Mouse (Mus musculus) forebrain, embryonic 16.5 days (tissue): ENCODE measurements around the gene Psmf1. TPM values are rescaled to one million over a fixed set of nuclear protein-coding genes. Genes with fewer than 3 reads are reported as not detected.

Experiments used
- ATAC-seq: fragments of 200-750 bp; cut with Nextera tagmentation; 2 replicates; pipeline ENCODE4 v1.8.0; 2017; ENCODE audit warnings: mild to moderate bottlenecking, moderate library complexity
- H3K27ac ChIP-seq: fragments of 300-500 bp; sonication (generic); 2 replicates; pipeline ENCODE4 v1.5.1; 2014; ENCODE audit warnings: low read length, control low read depth
- H3K27me3 ChIP-seq: fragments of 300-500 bp; sonication (generic); replicated peaks from 2 replicates; pipeline ENCODE4 v1.6.1; 2014; ENCODE audit warnings: low read length; ENCODE audit not compliant: control insufficient read depth, insufficient read depth
- H3K36me3 ChIP-seq: fragments of 300-500 bp; sonication (generic); 2 replicates; pipeline ENCODE4 v1.6.1; 2014; ENCODE audit not compliant: control insufficient read depth, insufficient read depth
- H3K4me1 ChIP-seq: fragments of 300-500 bp; sonication (generic); replicated peaks from 2 replicates; pipeline ENCODE4 v1.6.1; 2014; ENCODE audit warnings: low read length; ENCODE audit not compliant: control insufficient read depth, insufficient read depth
- H3K4me2 ChIP-seq: fragments of 300-500 bp; sonication (generic); 2 replicates; pipeline ENCODE4 v1.6.1; 2014; ENCODE audit warnings: mild to moderate bottlenecking, low read length, control low read depth
- H3K4me3 ChIP-seq: fragments of 300-500 bp; sonication (generic); replicated peaks from 2 replicates; pipeline ENCODE4 v1.5.1; 2014; ENCODE audit warnings: mild to moderate bottlenecking, low read length, control low read depth
- H3K9ac ChIP-seq: fragments of 300-500 bp; sonication (generic); replicated peaks from 2 replicates; pipeline ENCODE4 v1.6.1; 2014; ENCODE audit warnings: low read depth, low read length, control low read depth
- H3K9me3 ChIP-seq: fragments of 300-500 bp; sonication (generic); 2 replicates; pipeline ENCODE4 v1.6.1; 2016; ENCODE audit warnings: low read length; ENCODE audit not compliant: control insufficient read depth
- WGBS: fragments of 180-500 bp; shearing (Covaris S2); extraction: QIAGEN DNeasy Blood & Tissue Kit; methylation state at CpG from one replicate; pipeline ENCODE4 v1.1.7; 2014; 5-methylcytosine and 5-hydroxymethylcytosine counted together
- polyA plus RNA-seq: library from polyadenylated mRNA; unstranded; fragments of >200 nt; fragmentation: Nextera tagmentation; extraction: Ambion mirVana; gene quantifications from 2 replicates; pipeline ENCODE4 v1.2.1, GENCODE M21; 2015

Psmf1 gene
- polyA plus RNA-seq, 1 experiment from 2014 or later = 57.3 TPM

- H3K4me3 ChIP-seq = no peak overlapping the region
- no peaks in the 10 kb centered on the region; the same call in 1 of the 2 replicates for H3K27me3 ChIP-seq
- 0 out of 2 replicates have a peak overlapping the region, but pooled peaks have one; percentile 87 for H3K4me2 ChIP-seq
- no peak for ATAC-seq
- H3K36me3 ChIP-seq = no peaks in the 10 kb centered on the region
- no peak overlapping the region for H3K27ac ChIP-seq
- 88% methylated on average over 7 of the region's 7 CpGs for WGBS
- H3K4me1 ChIP-seq = peaks cover 18% of the 10 kb centered on the region
- H3K9ac ChIP-seq = no peak overlapping the region
- no peaks in the 10 kb centered on the region for H3K9me3 ChIP-seq
Observed at GRCm38 (mm10) chr2:151739505-151739904, 4.5 kb downstream of the Psmf1 start.

DNA sequence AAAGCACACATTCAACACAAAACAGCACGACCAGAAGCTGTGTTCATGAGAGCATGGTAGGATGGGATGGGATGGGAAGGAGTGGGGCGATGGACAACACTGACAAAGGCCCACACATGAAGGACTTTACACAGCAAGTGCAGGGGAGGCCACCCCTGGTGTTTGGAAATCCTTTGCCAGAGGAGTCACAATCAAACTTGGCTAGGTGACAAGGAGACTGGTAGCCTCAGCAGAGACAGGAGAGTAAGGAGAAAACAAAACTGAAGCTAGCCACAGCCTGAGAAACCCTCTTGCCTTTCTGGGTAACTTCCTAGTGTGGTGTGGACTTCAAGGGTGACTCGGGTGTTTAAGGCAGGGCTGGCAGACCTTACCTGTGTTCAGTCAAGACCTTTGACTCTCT lies 4.9 kb downstream of the Psmf1 start:
- peaks cover 2% of the 10 kb centered on the region; the same call in 1 of the 2 replicates for H3K36me3 ChIP-seq
- H3K27me3 ChIP-seq = no peaks in the 10 kb centered on the region; the same call in 1 of the 2 replicates
- no peak for ATAC-seq
- H3K4me1 ChIP-seq = peaks cover 18% of the 10 kb centered on the region
- H3K9me3 ChIP-seq = no peaks in the 10 kb centered on the region
- no peak overlapping the region for H3K9ac ChIP-seq
- no peak overlapping the region for H3K27ac ChIP-seq
- no peak overlapping the region for H3K4me2 ChIP-seq
- 85% methylated on average over 3 of the region's 3 CpGs for WGBS
- no peak overlapping the region for H3K4me3 ChIP-seq

GRCm38 (mm10) chr2:151738460-151738859 lies 5.5 kb downstream of the Psmf1 start:
- H3K36me3 ChIP-seq = peaks cover 6% of the 10 kb centered on the region; the same call in 1 of the 2 replicates

DNA sequence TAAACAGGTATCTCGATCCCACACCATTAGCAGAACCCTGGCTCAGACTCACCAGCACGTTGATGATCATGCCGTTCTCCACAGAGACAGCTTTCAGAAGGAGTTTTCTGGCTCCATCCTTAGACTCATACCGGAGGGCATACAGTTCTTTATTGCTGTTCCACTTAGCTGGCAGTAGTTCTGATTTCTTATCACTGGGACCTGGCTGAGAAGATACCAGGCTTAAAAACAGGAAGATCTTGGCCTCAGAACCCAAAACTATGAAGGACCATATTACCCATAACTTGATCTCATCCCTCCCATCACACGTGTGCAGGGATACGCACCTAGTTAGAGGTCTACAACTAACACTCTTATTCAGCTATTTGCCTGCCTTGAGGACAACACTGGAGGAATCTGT lies 8.6 kb downstream of the Psmf1 start:
- H3K9me3 ChIP-seq = no peaks in the 10 kb centered on the region
- H3K4me3 ChIP-seq = no peak overlapping the region
- WGBS = 94% methylated on average over 6 of the region's 6 CpGs
- peaks cover 14% of the 10 kb centered on the region for H3K4me1 ChIP-seq
- H3K27ac ChIP-seq = no peak overlapping the region
- H3K36me3 ChIP-seq = peaks cover 11% of the 10 kb centered on the region
- H3K4me2 ChIP-seq = no peak overlapping the region
- ATAC-seq = no peak
- H3K27me3 ChIP-seq = no peaks in the 10 kb centered on the region
- H3K9ac ChIP-seq = no peak overlapping the region

More at GRCm38 (mm10) chr2:151738460-151738859, 5.5 kb downstream of the Psmf1 start:
- 86% methylated on average over 4 of the region's 4 CpGs for WGBS
- Histone ChIP-seq H3K4me2 (no peak overlapping the region), H3K9me3 (no peaks in the 10 kb centered on the region), H3K4me1 (peaks cover 18% of the 10 kb centered on the region), H3K27me3 (no peaks in the 10 kb centered on the region), H3K27ac (no peak overlapping the region), H3K9ac (no peak overlapping the region), H3K4me3 (no peak overlapping the region)
- no peak for ATAC-seq

- H3K9ac ChIP-seq = no peak overlapping the region
- H3K36me3 ChIP-seq = peaks cover 21% of the 10 kb centered on the region
- ATAC-seq = no peak
- no peak overlapping the region for H3K4me3 ChIP-seq
- no peaks in the 10 kb centered on the region for H3K4me1 ChIP-seq
- 85% methylated on average over 8 of the region's 8 CpGs for WGBS
- no peak overlapping the region for H3K27ac ChIP-seq
- H3K4me2 ChIP-seq = no peak overlapping the region
- H3K9me3 ChIP-seq = no peaks in the 10 kb centered on the region
- no peaks in the 10 kb centered on the region for H3K27me3 ChIP-seq
Observed at GRCm38 (mm10) chr2:151733151-151733865, 10.7 kb downstream of the Psmf1 start.

GRCm38 (mm10) chr2:151724094-151724493 lies 19.9 kb downstream of the Psmf1 start:
- no peaks in the 10 kb centered on the region for H3K27me3 ChIP-seq
- H3K9me3 ChIP-seq = no peaks in the 10 kb centered on the region
- H3K4me1 ChIP-seq = no peaks in the 10 kb centered on the region
- H3K4me3 ChIP-seq = no peak overlapping the region
- peaks cover 31% of the 10 kb centered on the region for H3K36me3 ChIP-seq
- H3K4me2 ChIP-seq = no peak overlapping the region
- no peak overlapping the region for H3K27ac ChIP-seq
- 85% methylated on average over 2 of the region's 2 CpGs for WGBS
- no peak overlapping the region for H3K9ac ChIP-seq
- no peak for ATAC-seq

DNA sequence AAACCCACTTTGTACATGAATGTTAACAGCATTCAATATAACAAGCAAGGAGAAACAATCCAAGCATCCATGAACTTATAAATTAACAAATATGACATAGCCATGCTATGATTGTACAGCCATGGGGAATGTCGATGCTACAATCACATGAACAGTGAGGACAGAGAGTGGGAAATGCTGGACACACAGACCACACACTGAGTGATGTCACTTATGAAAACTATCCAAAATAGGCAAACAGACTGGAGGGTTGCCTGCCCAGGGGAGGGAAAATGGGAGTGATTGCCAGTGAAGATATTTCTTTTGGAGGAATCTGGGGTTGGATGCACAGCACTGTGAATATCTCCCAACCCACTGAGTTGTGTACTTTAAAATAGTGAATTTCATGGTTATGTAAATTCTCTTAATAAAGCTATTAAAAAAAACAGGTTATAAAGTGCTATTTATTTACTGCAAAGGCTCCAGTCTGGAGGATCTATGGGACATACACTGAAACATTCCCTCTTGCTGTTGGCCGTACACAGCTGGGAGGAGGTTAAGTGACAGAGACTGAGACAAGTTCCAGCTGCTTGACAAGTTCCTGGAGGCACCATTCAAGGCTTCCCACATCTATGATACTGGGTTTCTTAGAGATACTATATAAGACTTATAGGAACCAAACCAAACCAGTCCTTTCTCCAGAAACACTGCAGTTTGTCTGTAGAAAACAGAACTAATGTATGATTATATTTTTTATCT lies 27.5 kb downstream of the Psmf1 start:
- WGBS = 98% methylated on average over 2 of the region's 2 CpGs
- Histone ChIP-seq H3K9ac (no peak overlapping the region), H3K4me2 (no peak overlapping the region), H3K9me3 (no peaks in the 10 kb centered on the region), H3K36me3 (peaks cover 32% of the 10 kb centered on the region), H3K4me3 (no peak overlapping the region), H3K27ac (no peak overlapping the region), H3K27me3 (no peaks in the 10 kb centered on the region), H3K4me1 (no peaks in the 10 kb centered on the region)
- no peak for ATAC-seq

DNA sequence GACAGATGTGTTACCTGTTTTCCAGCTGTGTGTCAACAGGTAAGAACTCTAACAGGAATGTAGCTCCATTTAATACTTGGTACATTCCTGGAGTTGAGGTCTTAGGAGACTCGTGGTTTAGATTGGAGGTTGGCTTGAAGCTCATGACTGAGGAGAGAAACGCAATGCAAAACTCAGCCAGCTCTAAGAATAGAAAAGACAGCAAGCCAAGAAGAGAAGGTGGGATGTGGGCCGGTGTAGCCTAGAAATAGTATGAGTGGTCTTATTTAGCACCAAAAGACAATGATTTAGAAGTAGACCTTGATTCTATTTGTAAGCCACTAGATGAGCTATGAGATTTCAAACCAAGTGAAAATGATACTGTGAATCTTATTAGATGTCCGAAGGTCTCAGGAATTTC lies 28.5 kb downstream of the Psmf1 start:
- no peak overlapping the region for H3K9ac ChIP-seq
- no peaks in the 10 kb centered on the region for H3K27me3 ChIP-seq
- H3K4me3 ChIP-seq = no peak overlapping the region
- H3K4me1 ChIP-seq = no peaks in the 10 kb centered on the region
- peaks cover 31% of the 10 kb centered on the region for H3K36me3 ChIP-seq
- no peaks in the 10 kb centered on the region for H3K9me3 ChIP-seq
- H3K27ac ChIP-seq = no peak overlapping the region
- WGBS = 93% methylated on average over 4 of the region's 4 CpGs
- no peak overlapping the region for H3K4me2 ChIP-seq
- no peak for ATAC-seq

DNA sequence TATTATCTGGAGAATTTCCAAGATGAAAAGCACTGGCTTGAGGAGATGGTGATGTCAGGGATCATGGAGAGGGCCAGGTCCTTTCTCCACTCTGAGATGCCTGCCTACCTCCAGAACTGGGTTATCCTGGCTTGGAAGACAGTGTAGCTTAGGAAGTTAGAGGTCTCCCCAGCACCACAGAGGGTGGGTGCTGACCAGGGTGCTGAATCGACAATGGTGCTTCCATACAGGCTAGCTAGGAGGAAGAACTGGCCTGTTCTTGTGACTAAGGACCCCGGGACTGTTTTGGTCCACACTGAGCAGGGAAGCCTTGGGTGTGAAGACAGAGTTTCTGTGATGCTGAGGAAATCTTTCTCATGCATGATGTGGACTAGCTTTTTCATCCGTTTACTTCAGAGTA lies 31.3 kb downstream of the Psmf1 start:
- Histone ChIP-seq H3K9ac (no peak overlapping the region), H3K4me2 (no peak overlapping the region), H3K4me3 (no peak overlapping the region), H3K27me3 (no peaks in the 10 kb centered on the region), H3K27ac (no peak overlapping the region), H3K9me3 (no peaks in the 10 kb centered on the region), H3K4me1 (no peaks in the 10 kb centered on the region), H3K36me3 (peaks cover 6% of the 10 kb centered on the region; the same call in 1 of the 2 replicates)
- no peak for ATAC-seq
- 36% methylated on average over 3 of the region's 3 CpGs for WGBS
